Comparison of ENCODE assay signal across 8 mouse cellular contexts in genomic region chr11:109653201-109653600, GRCm38 (mm10). TPM values are rescaled to one million over a fixed set of nuclear protein-coding genes. Genes with fewer than 3 reads are reported as not detected.
DNase-seq lines count a peak whose midpoint lies in the region; ATAC-seq and TF ChIP-seq lines count a peak whose summit lies in the region.

No protein-coding gene starts in this region.

- TF ChIP-seq CTCF in lung, adult 2 months (IDR thresholded peaks at IDR 0.05; ENCODE audit: insufficient read depth, low read length), result no peak

- H3K4me3 ChIP-seq in erythroblast, embryonic 14.5 days (replicated peaks), result peak overlapping the region; percentile 18
- H3K4me3 ChIP-seq in lung, embryonic 16.5 days (ENCODE audit: low read length), result no peak overlapping the region
- H3K4me3 ChIP-seq in lung, adult 2 months (replicated peaks; ENCODE audit: extremely low read depth, low read depth, low read length), result no peak overlapping the region
- 0 out of 2 replicates have a peak overlapping the region, but pooled peaks have one; percentile 86 for H3K4me3 ChIP-seq in limb, embryonic 15.5 days
- H3K4me3 ChIP-seq in stomach, embryonic 16.5 days (replicated peaks; ENCODE audit: low read length), result no peak overlapping the region

- WGBS in lung, embryonic 16.5 days, result 59% methylated on average over 8 of the region's 8 CpGs
- 37% methylated on average over 8 of the region's 8 CpGs for WGBS in lung, adult 2 months
- 70% methylated on average over 8 of the region's 8 CpGs for WGBS in limb, embryonic 15.5 days
- 52% methylated on average over 8 of the region's 8 CpGs for WGBS in stomach, embryonic 16.5 days

- H3K36me3 ChIP-seq in erythroblast, embryonic 14.5 days (ENCODE audit: control insufficient read depth), result peaks cover 51% of the 10 kb centered on the region
- peaks cover 26% of the 10 kb centered on the region for H3K36me3 ChIP-seq in lung, embryonic 16.5 days (ENCODE audit: control insufficient read depth, insufficient read depth, low read length)
- peaks cover 31% of the 10 kb centered on the region for H3K36me3 ChIP-seq in limb, embryonic 15.5 days
- 0 out of 2 replicates have a peak, but pooled peaks cover 6% of the 10 kb centered on the region for H3K36me3 ChIP-seq in stomach, embryonic 16.5 days (ENCODE audit: control insufficient read depth, insufficient read depth, low read length)

- DNase-seq in lung, adult 2 months, result no peak
- no peak for DNase-seq in retina, postnatal 1 day
- DNase-seq in left cerebral cortex, postnatal 25 days (ENCODE audit: low spot score in 2 of 2), result no peak

- no peak overlapping the region for H3K9ac ChIP-seq in lung, embryonic 16.5 days (ENCODE audit: low read length)
- H3K9ac ChIP-seq in limb, embryonic 15.5 days, result no peak overlapping the region
- H3K9ac ChIP-seq in stomach, embryonic 16.5 days (ENCODE audit: low read length), result no peak overlapping the region

- TF ChIP-seq POLR2A in lung, adult 2 months (IDR thresholded peaks at IDR 0.05; ENCODE audit: borderline replicate concordance, extremely low read depth, low read depth, low read length), result no peak

- peaks cover 67% of the 10 kb centered on the region for H3K4me1 ChIP-seq in erythroblast, embryonic 14.5 days (ENCODE audit: control insufficient read depth)
- peaks cover 30% of the 10 kb centered on the region for H3K4me1 ChIP-seq in lung, embryonic 16.5 days (replicated peaks; ENCODE audit: control insufficient read depth, insufficient read depth, low read length)
- peaks cover 30% of the 10 kb centered on the region for H3K4me1 ChIP-seq in lung, adult 2 months (ENCODE audit: control insufficient read depth, insufficient read depth, low read length)
- H3K4me1 ChIP-seq in limb, embryonic 15.5 days, result peaks cover 33% of the 10 kb centered on the region
- peaks cover 19% of the 10 kb centered on the region for H3K4me1 ChIP-seq in stomach, embryonic 16.5 days (ENCODE audit: control insufficient read depth, insufficient read depth, low read length)

- intact Hi-C loops in left cerebral cortex, postnatal 25 days (cut with DNase I), result loop anchor here (5.0 kb wide), 1 partner anchor 181 kb away; the partner anchor contains the start of genes Arsg and Slc16a6

- no peak overlapping the region for H3K27ac ChIP-seq in lung, embryonic 16.5 days (ENCODE audit: low read length)
- no peak overlapping the region for H3K27ac ChIP-seq in limb, embryonic 15.5 days
- no peak overlapping the region for H3K27ac ChIP-seq in stomach, embryonic 16.5 days (ENCODE audit: low read length)

- H3K27me3 ChIP-seq in erythroblast, embryonic 14.5 days (ENCODE audit: control insufficient read depth), result peaks cover 23% of the 10 kb centered on the region
- no peaks in the 10 kb centered on the region for H3K27me3 ChIP-seq in lung, embryonic 16.5 days (ENCODE audit: control insufficient read depth, insufficient read depth, low read depth, low read length)
- no peaks in the 10 kb centered on the region for H3K27me3 ChIP-seq in limb, embryonic 15.5 days
- H3K27me3 ChIP-seq in stomach, embryonic 16.5 days (ENCODE audit: control insufficient read depth, insufficient read depth, low read length), result no peaks in the 10 kb centered on the region

- no peaks in the 10 kb centered on the region for H3K9me3 ChIP-seq in erythroblast, embryonic 14.5 days (ENCODE audit: control insufficient read depth, low read length)
- H3K9me3 ChIP-seq in lung, embryonic 16.5 days (ENCODE audit: control insufficient read depth, low read length), result no peaks in the 10 kb centered on the region
- no peaks in the 10 kb centered on the region for H3K9me3 ChIP-seq in limb, embryonic 15.5 days
- no peaks in the 10 kb centered on the region for H3K9me3 ChIP-seq in stomach, embryonic 16.5 days (replicated peaks; ENCODE audit: control insufficient read depth, low read length)

- H3K4me2 ChIP-seq in lung, embryonic 16.5 days (ENCODE audit: low read depth, low read length), result 0 out of 2 replicates have a peak overlapping the region, but pooled peaks have one; percentile 1
- no peak overlapping the region for H3K4me2 ChIP-seq in limb, embryonic 15.5 days
- peak overlapping the region; percentile 93; the same call in 1 of the 2 replicates for H3K4me2 ChIP-seq in stomach, embryonic 16.5 days (ENCODE audit: low read depth, low read length)

- no peak for ATAC-seq in erythroblast, adult 5-6 weeks (replicated peaks; ENCODE audit: low FRiP score, poor library complexity, severe bottlenecking)
- no peak for ATAC-seq in lung, embryonic 16.5 days (ENCODE audit: low read depth)
- ATAC-seq in limb, embryonic 15.5 days (ENCODE audit: insufficient number of reproducible peaks, low FRiP score, low TSS enrichment, low read depth), result no peak
- ATAC-seq in stomach, embryonic 16.5 days (ENCODE audit: insufficient read depth, low FRiP score), result no peak

RNA-seq across cellular contexts. Expression of gene Prkar1a, which starts 4.0 kb away (rescaled TPM):
- 2.0 and 2.9 TPM in 2 replicates for polyA plus RNA-seq in erythroblast, embryonic 14.5 days (2012)
- total RNA-seq in erythroblast, adult 5-6 weeks (2015; ENCODE audit: low replicate concordance), result 30.0 and 33.6 TPM in 2 replicates
- 20.4 and 23.6 TPM in 2 replicates for total RNA-seq in erythroblast, adult 5-6 weeks (2017; ENCODE audit: low replicate concordance)
- 393 and 407 TPM in 2 replicates for polyA plus RNA-seq in lung, embryonic 16.5 days (2015; fragmentation: Nextera tagmentation; extraction: Ambion mirVana)
- polyA plus RNA-seq in lung, adult 2 months (2012; rRNA removed), result 110 and 128 TPM in 2 replicates
- 309 and 355 TPM in 2 replicates for polyA plus RNA-seq in limb, embryonic 15.5 days (2015; fragmentation: Nextera tagmentation; extraction: Ambion mirVana)
- polyA plus RNA-seq in stomach, embryonic 16.5 days (2015; fragmentation: Nextera tagmentation; extraction: Ambion mirVana), result 303 and 305 TPM in 2 replicates
- total RNA-seq in left cerebral cortex, postnatal 25 days (2021), result 100 to 1,000 TPM; 561 to 584 TPM

RNA-seq across cellular contexts. Expression of gene Wipi1, which starts 41.4 kb away (rescaled TPM):
- polyA plus RNA-seq in erythroblast, embryonic 14.5 days (2012), result 11.4 and 12.1 TPM in 2 replicates
- 20.1 and 24.0 TPM in 2 replicates for total RNA-seq in erythroblast, adult 5-6 weeks (2015; ENCODE audit: low replicate concordance)
- total RNA-seq in erythroblast, adult 5-6 weeks (2017; ENCODE audit: low replicate concordance), result 21.0 and 25.6 TPM in 2 replicates
- 44.2 and 46.4 TPM in 2 replicates for polyA plus RNA-seq in lung, embryonic 16.5 days (2015; fragmentation: Nextera tagmentation; extraction: Ambion mirVana)
- polyA plus RNA-seq in lung, adult 2 months (2012; rRNA removed), result 16.3 and 20.3 TPM in 2 replicates
- 64.6 and 67.4 TPM in 2 replicates for polyA plus RNA-seq in limb, embryonic 15.5 days (2015; fragmentation: Nextera tagmentation; extraction: Ambion mirVana)
- polyA plus RNA-seq in stomach, embryonic 16.5 days (2015; fragmentation: Nextera tagmentation; extraction: Ambion mirVana), result 43.2 and 44.8 TPM in 2 replicates
- 10 to 100 TPM; 21.3 TPM for total RNA-seq in left cerebral cortex, postnatal 25 days (2021)

Comparison
In these comparisons a context has a peak if more than half of its experiments do, and no peak if none do; other contexts are left out.
1. H3K4me3 ChIP-seq: peak in erythroblast, embryonic 14.5 days (single experiment) and limb, embryonic 15.5 days (single experiment); none in lung, embryonic 16.5 days (single experiment), lung, adult 2 months (single experiment) and stomach, embryonic 16.5 days (single experiment).
2. RNA of gene Prkar1a, which starts 4.0 kb away (polyA plus RNA-seq): 393 to 407 TPM in lung, embryonic 16.5 days, 309 to 355 TPM in limb, embryonic 15.5 days, 303 to 305 TPM in stomach, embryonic 16.5 days and 110 to 128 TPM in lung, adult 2 months; 2.0 to 2.9 TPM in erythroblast, embryonic 14.5 days; every median in the first group is over 10 times any median in the second.